Mouse (Mus musculus) left cerebral cortex, postnatal 4 days (tissue): ENCODE data around the gene Phf7. TPM values are rescaled to one million over a fixed set of nuclear protein-coding genes. Genes with fewer than 3 reads are reported as not detected.

Experiments
- DNase-seq: peaks from one replicate; pipeline ENCODE4 v3.0.0-alpha.2; 2022
- intact Hi-C: fragments of 180-260 bp; cut with DNase I; formaldehyde crosslinking; loops from one replicate; pipeline ENCODE4 v1.15.1; 2025
- total RNA-seq, 2 experiments: library from RNA; stranded (reverse); gene quantifications; 2 replicates each; pipeline ENCODE4 v1.2.3; 2021

Gene Phf7
- total RNA-seq, 2 experiments from 2014 or later = 5.3 to 5.8 TPM

- intact Hi-C loops = no loop called here
- no peak for DNase-seq
Measured at GRCm38 (mm10) chr14:31233070-31233995, 17.8 kb downstream of the Phf7 start.

GRCm38 (mm10) chr14:31232404-31233069 is 18.6 kb downstream of the Phf7 start:
- intact Hi-C loops = no loop called here

GRCm38 (mm10) chr14:31230442-31230841 is 20.7 kb downstream of the Phf7 start:
- intact Hi-C loops = no loop called here
- no peak for DNase-seq

More at GRCm38 (mm10) chr14:31232404-31233069, 18.6 kb downstream of the Phf7 start:
- no peak for DNase-seq

GRCm38 (mm10) chr14:31228234-31228633 is 22.9 kb downstream of the Phf7 start:
- intact Hi-C loops = no loop called here
- DNase-seq = no peak

- peak; percentile 86 for DNase-seq
- intact Hi-C loops = no loop called here
Measured at GRCm38 (mm10) chr14:31226978-31227377, 24.1 kb downstream of the Phf7 start.

GRCm38 (mm10) chr14:31217666-31218065 is 33.5 kb downstream of the Phf7 start, which contains the start of gene Sema3g:
Sema3g (plus strand) TSS chr14:31217860.
- peak; percentile 82 for DNase-seq
- intact Hi-C loops = no loop called here

GRCm38 (mm10) chr14:31216846-31217245 is 34.3 kb downstream of the Phf7 start, which contains the start of gene Nisch:
Nisch (minus strand) TSS chr14:31216946.
- intact Hi-C loops = no loop called here
- no peak for DNase-seq

GRCm38 (mm10) chr14:31215157-31216002 is 35.7 kb downstream of the Phf7 start:
- peak; percentile 78 for DNase-seq
- intact Hi-C loops = no loop called here

- intact Hi-C loops = no loop called here
- no peak for DNase-seq
Measured at GRCm38 (mm10) chr14:31214684-31215083, 36.4 kb downstream of the Phf7 start.

- intact Hi-C loops = no loop called here
- DNase-seq = no peak
Measured at GRCm38 (mm10) chr14:31213868-31214267, 37.2 kb downstream of the Phf7 start.

- intact Hi-C loops = no loop called here
- no peak for DNase-seq
Measured at GRCm38 (mm10) chr14:31212499-31212898, 38.6 kb downstream of the Phf7 start.

- intact Hi-C loops = no loop called here
- no peak for DNase-seq
Measured at GRCm38 (mm10) chr14:31211854-31212253, 39.3 kb downstream of the Phf7 start.

- DNase-seq = no peak
- intact Hi-C loops = no loop called here
Measured at GRCm38 (mm10) chr14:31209133-31209557, 42.0 kb downstream of the Phf7 start.

- DNase-seq = no peak
- intact Hi-C loops = no loop called here
Measured at GRCm38 (mm10) chr14:31208084-31208483, 43.0 kb downstream of the Phf7 start, which contains the start of gene Tnnc1. Tnnc1 (plus strand) TSS chr14:31208312.

- DNase-seq = no peak
- intact Hi-C loops = no loop called here
Measured at GRCm38 (mm10) chr14:31207070-31207830, 43.9 kb downstream of the Phf7 start.

- intact Hi-C loops = no loop called here
- DNase-seq = peak; percentile 99
Measured at GRCm38 (mm10) chr14:31206472-31206981, 44.6 kb downstream of the Phf7 start.

- peak; percentile 62 for DNase-seq
- intact Hi-C loops = no loop called here
Measured at GRCm38 (mm10) chr14:31205562-31206467, 45.3 kb downstream of the Phf7 start.

- no peak for DNase-seq
- intact Hi-C loops = no loop called here
Measured at GRCm38 (mm10) chr14:31205244-31205561, 45.9 kb downstream of the Phf7 start.

GRCm38 (mm10) chr14:31204844-31205243 is 46.3 kb downstream of the Phf7 start:
- DNase-seq = no peak
- intact Hi-C loops = no loop called here
